Mouse (Mus musculus) MEL (cell line): ENCODE results near the gene St3gal2. TPM values are rescaled to one million over a fixed set of nuclear protein-coding genes. Genes with fewer than 3 reads are reported as not detected.
A peak's percentile ranks its signal among the peaks of the same experiment; 100 is the strongest.

Experiments used
- DNase-seq: peaks from one replicate; pipeline ENCODE4 v3.0.0; 2011; ENCODE audit warnings: low read depth, low spot score
- H3K27ac ChIP-seq: 2 replicates; pipeline ENCODE4 v1.5.1; 2012; ENCODE audit warnings: low read depth, mild to moderate bottlenecking, control low read depth, low read length, moderate library complexity; ENCODE audit not compliant: control insufficient read depth
- H3K27me3 ChIP-seq, 2 experiments: fragments of 150-350 bp in 1 of 2; sonication (generic) in 1 of 2; 2 replicates each; pipeline ENCODE4 v1.6.1; 2012; ENCODE audit warnings: low read length in 2 of 2, mild to moderate bottlenecking in 2 of 2, improper control_type of control experiment in 1 of 2, moderate library complexity in 1 of 2; ENCODE audit not compliant: insufficient read depth in 2 of 2, control insufficient read depth in 1 of 2
- H3K36me3 ChIP-seq, 2 experiments: 2 replicates each; pipeline ENCODE4 v1.6.1; 2012 to 2014; ENCODE audit warnings: low read length in 2 of 2, improper control_type of control experiment in 1 of 2, inconsistent platforms in 1 of 2, mild to moderate bottlenecking in 1 of 2; ENCODE audit not compliant: insufficient read depth in 2 of 2, control insufficient read depth in 1 of 2
- H3K4me1 ChIP-seq, 2 experiments: fragments of 150-350 bp in 1 of 2; sonication (generic) in 1 of 2; 2 replicates each; pipeline ENCODE4 v1.6.1; 2012; ENCODE audit warnings: low read length in 2 of 2, improper control_type of control experiment in 1 of 2, mild to moderate bottlenecking in 1 of 2; ENCODE audit not compliant: insufficient read depth in 2 of 2, control insufficient read depth in 1 of 2
- H3K4me3 ChIP-seq, 2 experiments: fragments of 150-350 bp in 1 of 2; sonication (generic) in 1 of 2; 2 replicates each; pipeline ENCODE4 v1.5.1; 2012; ENCODE audit warnings: low read depth in 2 of 2, low read length in 2 of 2, mild to moderate bottlenecking in 2 of 2, moderate library complexity in 2 of 2, control low read depth in 1 of 2, improper control_type of control experiment in 1 of 2; ENCODE audit not compliant: control insufficient read depth in 1 of 2, insufficient read depth in 1 of 2
- H3K79me2 ChIP-seq: 2 replicates; pipeline ENCODE4 v1.6.1; 2012; ENCODE audit warnings: mild to moderate bottlenecking, low read length, moderate library complexity; ENCODE audit not compliant: control insufficient read depth, poor library complexity, insufficient read depth
- H3K9ac ChIP-seq: 2 replicates; pipeline ENCODE4 v1.6.1; 2012; ENCODE audit warnings: low read depth, mild to moderate bottlenecking, control low read depth, low read length, moderate library complexity; ENCODE audit not compliant: control insufficient read depth, poor library complexity, severe bottlenecking
- H3K9me3 ChIP-seq: fragments of 150-350 bp; sonication (generic); replicated peaks from 2 replicates; pipeline ENCODE4 v1.6.1; 2012; ENCODE audit warnings: mild to moderate bottlenecking, low read length, improper control_type of control experiment, moderate library complexity; ENCODE audit not compliant: insufficient read depth
- BHLHE40 ChIP-seq: IDR thresholded peaks from 2 replicates; pipeline ENCODE4 v1.6.1; 2012; ENCODE audit warnings: low read depth, mild to moderate bottlenecking, inconsistent platforms, low read length, improper control_type of control experiment, borderline replicate concordance
- CHD1 ChIP-seq: IDR thresholded peaks from 2 replicates; pipeline ENCODE4 v1.6.1; 2012; ENCODE audit warnings: low read depth, mild to moderate bottlenecking, inconsistent platforms, low read length, improper control_type of control experiment
- CHD2 ChIP-seq: IDR thresholded peaks from 2 replicates; pipeline ENCODE4 v1.6.1; 2011; ENCODE audit warnings: low read length, improper control_type of control experiment
- CTCF ChIP-seq, 3 experiments: IDR thresholded peaks in 2 of 3; conservative IDR thresholded peaks in 1 of 3; 2 replicates each; pipeline ENCODE4 v1.5.1; 2011 to 2012; ENCODE audit warnings: low read length in 3 of 3, low read depth in 2 of 3, mild to moderate bottlenecking in 2 of 3, improper control_type of control experiment in 1 of 3, inconsistent platforms in 1 of 3, mixed read lengths in 1 of 3, moderate library complexity in 1 of 3; ENCODE audit not compliant: control insufficient read depth in 1 of 3, insufficient read depth in 1 of 3, poor library complexity in 1 of 3, severe bottlenecking in 1 of 3
- E2F4 ChIP-seq: IDR thresholded peaks from 2 replicates; pipeline ENCODE4 v1.6.1; 2011; ENCODE audit warnings: low read depth, low read length, improper control_type of control experiment, borderline replicate concordance
- ELF1 ChIP-seq: IDR thresholded peaks from 2 replicates; pipeline ENCODE4 v1.6.1; 2014; ENCODE audit warnings: low read depth, mild to moderate bottlenecking, inconsistent platforms, low read length, improper control_type of control experiment, moderate library complexity
- EP300 ChIP-seq, 2 experiments: IDR thresholded peaks; 2 replicates each; pipeline ENCODE4 v1.6.1; 2011; ENCODE audit warnings: improper control_type of control experiment in 2 of 2, low read length in 2 of 2, low read depth in 1 of 2, mild to moderate bottlenecking in 1 of 2
- ETS1 ChIP-seq: IDR thresholded peaks from 2 replicates; pipeline ENCODE4 v1.6.1; 2012; ENCODE audit warnings: low read depth, mild to moderate bottlenecking, inconsistent platforms, low read length, improper control_type of control experiment, moderate library complexity
- GABPA ChIP-seq: IDR thresholded peaks from 2 replicates; pipeline ENCODE4 v1.6.1; 2012; ENCODE audit warnings: low read depth, mild to moderate bottlenecking, inconsistent platforms, low read length, improper control_type of control experiment, moderate library complexity
- GATA1 ChIP-seq: IDR thresholded peaks from 2 replicates; pipeline ENCODE4 v1.6.1; 2011; ENCODE audit warnings: low read depth, low read length, improper control_type of control experiment
- HCFC1 ChIP-seq: IDR thresholded peaks from 2 replicates; pipeline ENCODE4 v1.6.1; 2012; ENCODE audit warnings: low read depth, mild to moderate bottlenecking, inconsistent platforms, low read length, improper control_type of control experiment, moderate library complexity
- JUND ChIP-seq: IDR thresholded peaks from 2 replicates; pipeline ENCODE4 v1.6.1; 2011; ENCODE audit warnings: low read depth, mild to moderate bottlenecking, improper control_type of control experiment, low read length
- MAFK ChIP-seq: IDR thresholded peaks from 2 replicates; pipeline ENCODE4 v1.6.1; 2011; ENCODE audit warnings: low read depth, mild to moderate bottlenecking, low read length, improper control_type of control experiment, borderline replicate concordance
- MEF2A ChIP-seq: IDR thresholded peaks from 2 replicates; pipeline ENCODE4 v1.6.1; 2014; ENCODE audit warnings: low read depth, mild to moderate bottlenecking, inconsistent platforms, low read length, improper control_type of control experiment; ENCODE audit not compliant: poor library complexity, insufficient replicate concordance, severe bottlenecking; ENCODE audit errors: extremely low read depth
- MXI1 ChIP-seq: IDR thresholded peaks from 2 replicates; pipeline ENCODE4 v1.6.1; 2011; ENCODE audit warnings: mild to moderate bottlenecking, low read depth, low read length, improper control_type of control experiment
- MYB ChIP-seq: IDR thresholded peaks from 2 replicates; pipeline ENCODE4 v1.6.1; 2011; ENCODE audit warnings: mild to moderate bottlenecking, low read depth, low read length, improper control_type of control experiment
- MYC ChIP-seq: IDR thresholded peaks from 2 replicates; pipeline ENCODE4 v1.6.1; 2011; ENCODE audit warnings: low read depth, mild to moderate bottlenecking, low read length, improper control_type of control experiment, moderate library complexity
- NELFE ChIP-seq: IDR thresholded peaks from 2 replicates; pipeline ENCODE4 v1.6.1; 2011; ENCODE audit warnings: low read depth, low read length, improper control_type of control experiment
- NRF1 ChIP-seq: IDR thresholded peaks from 2 replicates; pipeline ENCODE4 v1.6.1; 2014; ENCODE audit warnings: low read depth, mild to moderate bottlenecking, inconsistent platforms, low read length, improper control_type of control experiment, moderate library complexity; ENCODE audit not compliant: poor library complexity, insufficient read depth, severe bottlenecking
- POLR2A ChIP-seq, 2 experiments: IDR thresholded peaks; 2 replicates each; pipeline ENCODE4 v1.6.1; 2011 to 2012; ENCODE audit warnings: low read length in 2 of 2, mild to moderate bottlenecking in 2 of 2, control low read depth in 1 of 2, improper control_type of control experiment in 1 of 2, low read depth in 1 of 2, moderate library complexity in 1 of 2; ENCODE audit not compliant: control insufficient read depth in 1 of 2, insufficient read depth in 1 of 2, poor library complexity in 1 of 2
- POLR2AphosphoS2 ChIP-seq: IDR thresholded peaks from 2 replicates; pipeline ENCODE4 v1.6.1; 2011; ENCODE audit warnings: low read length, improper control_type of control experiment
- POLR2AphosphoS5 ChIP-seq: IDR thresholded peaks from 2 replicates; pipeline ENCODE4 v1.6.1; 2012; ENCODE audit warnings: low read depth, borderline replicate concordance, mild to moderate bottlenecking, inconsistent platforms, low read length, moderate library complexity, mixed read lengths
- RAD21 ChIP-seq: IDR thresholded peaks from 2 replicates; pipeline ENCODE4 v1.6.1; 2011; ENCODE audit warnings: mild to moderate bottlenecking, low read depth, low read length, improper control_type of control experiment
- RCOR1 ChIP-seq: IDR thresholded peaks from 2 replicates; pipeline ENCODE4 v1.6.1; 2012; ENCODE audit warnings: low read depth, mild to moderate bottlenecking, inconsistent platforms, low read length, improper control_type of control experiment
- SIN3A ChIP-seq: IDR thresholded peaks from 2 replicates; pipeline ENCODE4 v1.6.1; 2012; ENCODE audit warnings: low read length, improper control_type of control experiment, inconsistent platforms
- SMC3 ChIP-seq: IDR thresholded peaks from 2 replicates; pipeline ENCODE4 v1.6.1; 2011; ENCODE audit warnings: low read depth, low read length, improper control_type of control experiment
- TAL1 ChIP-seq: IDR thresholded peaks from 2 replicates; pipeline ENCODE4 v1.6.1; 2012; ENCODE audit warnings: mild to moderate bottlenecking, inconsistent platforms, low read length, moderate library complexity, mixed read lengths
- TBP ChIP-seq: IDR thresholded peaks from 2 replicates; pipeline ENCODE4 v1.8.0; 2011; ENCODE audit warnings: low read depth, low read length, improper control_type of control experiment
- TCF12 ChIP-seq: IDR thresholded peaks from 2 replicates; pipeline ENCODE4 v1.6.1; 2014; ENCODE audit warnings: low read depth, mild to moderate bottlenecking, inconsistent platforms, low read length, improper control_type of control experiment, moderate library complexity
- UBTF ChIP-seq: IDR thresholded peaks from 2 replicates; pipeline ENCODE4 v1.6.1; 2012; ENCODE audit warnings: low read depth, mild to moderate bottlenecking, inconsistent platforms, low read length, improper control_type of control experiment, moderate library complexity, borderline replicate concordance; ENCODE audit not compliant: insufficient read depth
- USF1 ChIP-seq: IDR thresholded peaks from 2 replicates; pipeline ENCODE4 v1.6.1; 2014; ENCODE audit warnings: low read depth, mild to moderate bottlenecking, inconsistent platforms, low read length, improper control_type of control experiment, moderate library complexity
- USF2 ChIP-seq, 2 experiments: IDR thresholded peaks; 2 replicates each; pipeline ENCODE4 v1.6.1; 2011 to 2012; ENCODE audit warnings: improper control_type of control experiment in 2 of 2, low read length in 2 of 2, borderline replicate concordance in 1 of 2, inconsistent platforms in 1 of 2, low read depth in 1 of 2, mild to moderate bottlenecking in 1 of 2; ENCODE audit not compliant: insufficient read depth in 1 of 2
- ZC3H11A ChIP-seq: IDR thresholded peaks from 2 replicates; pipeline ENCODE4 v1.6.1; 2012; ENCODE audit warnings: low read depth, mild to moderate bottlenecking, inconsistent platforms, low read length, improper control_type of control experiment
- ZKSCAN1 ChIP-seq: IDR thresholded peaks from 2 replicates; pipeline ENCODE4 v1.6.1; 2012; ENCODE audit warnings: low read depth, mild to moderate bottlenecking, inconsistent platforms, low read length, improper control_type of control experiment, moderate library complexity
- ZMIZ1 ChIP-seq: IDR thresholded peaks from 2 replicates; pipeline ENCODE4 v1.6.1; 2012; ENCODE audit warnings: low read depth, mild to moderate bottlenecking, inconsistent platforms, low read length, improper control_type of control experiment, moderate library complexity
- polyA plus RNA-seq, 2 experiments: library from polyadenylated mRNA; stranded (reverse) in 1 of 2; unstranded in 1 of 2; fragments of >175 nt in 1 of 2; fragments of >200 nt in 1 of 2; gene quantifications; 2 replicates each; pipeline versions ENCODE4 v1.2.1 to v1.2.4; 2012; ENCODE audit warnings: low replicate concordance in 2 of 2, low read depth in 1 of 2; ENCODE audit not compliant: insufficient read length in 2 of 2, insufficient read depth in 1 of 2, missing spikeins in 1 of 2
- total RNA-seq: library from RNA; depleted of rRNA; stranded (reverse); fragments of 300-350 nt; gene quantifications from 2 replicates; pipeline ENCODE4 v1.2.3, GENCODE M21; 2012; rRNA removed

Gene St3gal2
- total RNA-seq (4.0 and 5.2 TPM in 2 replicates), polyA plus RNA-seq (10 to 100 TPM in 1 of 2 experiments, not detected in 1; 18.0 TPM)

- H3K4me1 ChIP-seq, result peaks cover 9 to 26% of the 10 kb centered on the region in 2 experiments
- H3K9me3 ChIP-seq, result no peaks in the 10 kb centered on the region
- DNase-seq, result peak; percentile 95
- no peaks in the 10 kb centered on the region for H3K27me3 ChIP-seq
- H3K9ac ChIP-seq, result peak within 1 kb of the TSS; percentile 92
- peaks cover 14% of the 10 kb centered on the region for H3K79me2 ChIP-seq
- H3K36me3 ChIP-seq, result peaks cover 0 to 22% of the 10 kb centered on the region in 2 experiments; a peak in 2 of 4 replicates
- H3K27ac ChIP-seq, result peak within 1 kb of the TSS; percentile 61
- H3K4me3 ChIP-seq, result peak within 1 kb of the TSS; percentile 77 to 90
- TF ChIP-seq BHLHE40, result no peak
- TF ChIP-seq ETS1, result peak; percentile 66
- TF ChIP-seq GATA1, result 0 out of 2 replicates have a peak, but pooled peaks have one; percentile 23
- no peak for TF ChIP-seq ZMIZ1
- peak; percentile 100 for TF ChIP-seq HCFC1
- peak; percentile 12; the same call in 1 of the 2 replicates for TF ChIP-seq USF1
- TF ChIP-seq CHD1, result no peak
- TF ChIP-seq RCOR1, result no peak
- TF ChIP-seq SIN3A, result peak; percentile 93
- no peak for TF ChIP-seq NELFE
- no peak for TF ChIP-seq TBP
- TF ChIP-seq TCF12, result peak; percentile 66; the same call in 1 of the 2 replicates
- TF ChIP-seq NRF1, result peak; percentile 30; the same call in 1 of the 2 replicates
- no peak for TF ChIP-seq E2F4
- peak; percentile 12 to 46; a peak in 1 of 4 replicates for TF ChIP-seq POLR2A (IDR thresholded peaks at IDR 0.05; ENCODE audit: control insufficient read depth in 1 of 2, insufficient read depth in 1 of 2, low read depth in 1 of 2, low read length in 2 of 2, poor library complexity in 1 of 2)
- TF ChIP-seq MXI1, result peak; percentile 82
- TF ChIP-seq MYC, result peak; percentile 74; the same call in 1 of the 2 replicates
- peak; percentile 80 for TF ChIP-seq ELF1
- TF ChIP-seq RAD21, result no peak
- no peak for TF ChIP-seq MAFK
- peak in 1 of 2 experiments; percentile 42; a peak in 1 of 4 replicates for TF ChIP-seq EP300 (IDR thresholded peaks at IDR 0.05; ENCODE audit: low read depth in 1 of 2, low read length in 2 of 2)
- TF ChIP-seq ZKSCAN1, result no peak
- TF ChIP-seq CTCF (IDR thresholded peaks at IDR 0.05 in 2 of 3, conservative IDR thresholded peaks at IDR 0.05 in 1 of 3; ENCODE audit: control insufficient read depth in 1 of 3, insufficient read depth in 1 of 3, low read depth in 2 of 3, low read length in 3 of 3, poor library complexity in 1 of 3, severe bottlenecking in 1 of 3), result no peak
- no peak for TF ChIP-seq TAL1
- TF ChIP-seq SMC3, result no peak
- TF ChIP-seq GABPA, result no peak; the same call in 1 of the 2 replicates
- TF ChIP-seq MEF2A, result no peak
- TF ChIP-seq CHD2, result peak; percentile 72
- no peak for TF ChIP-seq JUND
- TF ChIP-seq UBTF, result no peak
- no peak for TF ChIP-seq ZC3H11A
- TF ChIP-seq POLR2AphosphoS2, result no peak
- no peak for TF ChIP-seq MYB
- TF ChIP-seq USF2 (IDR thresholded peaks at IDR 0.05; ENCODE audit: borderline replicate concordance in 1 of 2, insufficient read depth in 1 of 2, low read depth in 1 of 2, low read length in 2 of 2), result no peak
- TF ChIP-seq POLR2AphosphoS5, result no peak
Measured at GRCm38 (mm10) chr8:110919341-110920031, at the start of gene St3gal2. TSS of gene St3gal2 (plus strand) at chr8:110919922.
